17 mouse cellular contexts compared by ENCODE assay signal in genomic region chr6:122701816-122702215, GRCm38 (mm10). TPM values are rescaled to one million over a fixed set of nuclear protein-coding genes. Genes with fewer than 3 reads are reported as not detected.
DNase-seq lines count a peak whose midpoint lies in the region; ATAC-seq and TF ChIP-seq lines count a peak whose summit lies in the region.
"Had no signal": no experiment of that assay in that cellular context is flagged by ENCODE, and none has a peak within 500 bp of the region (broad histone marks: within the 10 kb centered on the region; RNA-seq: fewer than 3 reads in every experiment).

No protein-coding gene starts in this region.

- no peak for ATAC-seq in forebrain, embryonic 14.5 days
- no peak for ATAC-seq in forebrain, embryonic 13.5 days
- ATAC-seq in intestine, embryonic 14.5 days (replicated peaks; ENCODE audit: low FRiP score, low TSS enrichment, low read depth), result no peak
- ATAC-seq in intestine, postnatal 0 days, result no peak
- ATAC-seq in neural tube, embryonic 13.5 days (ENCODE audit: low read depth), result peak; percentile 19; the same call in 1 of the 2 replicates
- no peak for ATAC-seq in neural tube, embryonic 15.5 days (ENCODE audit: low FRiP score)
- no peak for ATAC-seq in stomach, embryonic 16.5 days (ENCODE audit: insufficient read depth, low FRiP score)

- H3K4me1 ChIP-seq in forebrain, embryonic 14.5 days (ENCODE audit: control insufficient read depth, insufficient read depth, low read length), result peaks cover 4% of the 10 kb centered on the region; the same call in 1 of the 2 replicates
- H3K4me1 ChIP-seq in forebrain, embryonic 13.5 days, result peaks cover 10% of the 10 kb centered on the region
- peaks cover 6% of the 10 kb centered on the region; the same call in 1 of the 2 replicates for H3K4me1 ChIP-seq in intestine, embryonic 14.5 days (replicated peaks; ENCODE audit: control insufficient read depth, insufficient read depth, low read length)
- H3K4me1 ChIP-seq in intestine, postnatal 0 days (replicated peaks; ENCODE audit: control insufficient read depth, insufficient read depth, low read length), result no peaks in the 10 kb centered on the region
- peaks cover 11% of the 10 kb centered on the region; the same call in 1 of the 2 replicates for H3K4me1 ChIP-seq in neural tube, embryonic 13.5 days (replicated peaks)
- peaks cover 8% of the 10 kb centered on the region for H3K4me1 ChIP-seq in neural tube, embryonic 15.5 days
- H3K4me1 ChIP-seq in stomach, embryonic 16.5 days (ENCODE audit: control insufficient read depth, insufficient read depth, low read length), result peaks cover 3% of the 10 kb centered on the region; the same call in 1 of the 2 replicates
- H3K4me1 ChIP-seq: intestine, embryonic 15.5 days; neural tube, embryonic 12.5 days had no signal

- H3K27ac ChIP-seq in forebrain, embryonic 14.5 days (ENCODE audit: low read depth, low read length), result 0 out of 2 replicates have a peak overlapping the region, but pooled peaks have one; percentile 3
- no peak overlapping the region for H3K27ac ChIP-seq in forebrain, embryonic 13.5 days
- H3K27ac ChIP-seq in intestine, embryonic 14.5 days (ENCODE audit: low read depth), result 0 out of 2 replicates have a peak overlapping the region, but pooled peaks have one; percentile 77
- no peak overlapping the region for H3K27ac ChIP-seq in intestine, postnatal 0 days (ENCODE audit: low read depth, low read length)
- H3K27ac ChIP-seq in neural tube, embryonic 13.5 days (replicated peaks), result no peak overlapping the region
- H3K27ac ChIP-seq in neural tube, embryonic 15.5 days (replicated peaks), result no peak overlapping the region
- peak overlapping the region; percentile 60 for H3K27ac ChIP-seq in stomach, embryonic 16.5 days (ENCODE audit: low read length)
- no peak overlapping the region for H3K27ac ChIP-seq in layer of hippocampus, adult 2 months
- H3K27ac ChIP-seq: forebrain, embryonic 15.5 days; intestine, embryonic 15.5 days; neural tube, embryonic 12.5 days had no signal

- H3K27me3 ChIP-seq in forebrain, embryonic 14.5 days (replicated peaks; ENCODE audit: control insufficient read depth, insufficient read depth, low read length), result no peaks in the 10 kb centered on the region
- no peaks in the 10 kb centered on the region for H3K27me3 ChIP-seq in forebrain, embryonic 13.5 days
- no peaks in the 10 kb centered on the region for H3K27me3 ChIP-seq in intestine, embryonic 14.5 days (replicated peaks; ENCODE audit: control insufficient read depth, insufficient read depth, low read length)
- H3K27me3 ChIP-seq in intestine, postnatal 0 days (replicated peaks; ENCODE audit: control insufficient read depth, insufficient read depth, low read length), result no peaks in the 10 kb centered on the region
- peaks cover 8% of the 10 kb centered on the region for H3K27me3 ChIP-seq in neural tube, embryonic 13.5 days
- no peaks in the 10 kb centered on the region for H3K27me3 ChIP-seq in neural tube, embryonic 15.5 days (replicated peaks)
- H3K27me3 ChIP-seq in stomach, embryonic 16.5 days (ENCODE audit: control insufficient read depth, insufficient read depth, low read length), result no peaks in the 10 kb centered on the region
- H3K27me3 ChIP-seq: forebrain, embryonic 15.5 days; intestine, embryonic 15.5 days; neural tube, embryonic 12.5 days had no signal

- no peaks in the 10 kb centered on the region for H3K9me3 ChIP-seq in forebrain, embryonic 14.5 days (replicated peaks; ENCODE audit: control insufficient read depth, low read length)
- H3K9me3 ChIP-seq in forebrain, embryonic 13.5 days (replicated peaks), result no peaks in the 10 kb centered on the region
- H3K9me3 ChIP-seq in intestine, embryonic 14.5 days (ENCODE audit: control insufficient read depth, low read length), result no peaks in the 10 kb centered on the region
- no peaks in the 10 kb centered on the region for H3K9me3 ChIP-seq in intestine, postnatal 0 days (ENCODE audit: control insufficient read depth)
- no peaks in the 10 kb centered on the region for H3K9me3 ChIP-seq in neural tube, embryonic 13.5 days
- H3K9me3 ChIP-seq in neural tube, embryonic 15.5 days (replicated peaks), result no peaks in the 10 kb centered on the region
- no peaks in the 10 kb centered on the region for H3K9me3 ChIP-seq in stomach, embryonic 16.5 days (replicated peaks; ENCODE audit: control insufficient read depth, low read length)
- H3K9me3 ChIP-seq: forebrain, embryonic 15.5 days; intestine, embryonic 15.5 days; neural tube, embryonic 12.5 days had no signal

- H3K4me3 ChIP-seq in forebrain, embryonic 14.5 days (ENCODE audit: low read depth, low read length), result no peak overlapping the region
- no peak overlapping the region for H3K4me3 ChIP-seq in forebrain, embryonic 13.5 days
- H3K4me3 ChIP-seq in intestine, embryonic 14.5 days (ENCODE audit: low read depth, low read length), result 0 out of 2 replicates have a peak overlapping the region, but pooled peaks have one; percentile 28
- H3K4me3 ChIP-seq in intestine, postnatal 0 days (ENCODE audit: low read depth, low read length), result no peak overlapping the region
- no peak overlapping the region for H3K4me3 ChIP-seq in neural tube, embryonic 13.5 days
- no peak overlapping the region for H3K4me3 ChIP-seq in neural tube, embryonic 15.5 days (replicated peaks)
- no peak overlapping the region for H3K4me3 ChIP-seq in stomach, embryonic 16.5 days (replicated peaks; ENCODE audit: low read length)
- H3K4me3 ChIP-seq in layer of hippocampus, adult 2 months, result no peak overlapping the region

- no peaks in the 10 kb centered on the region for H3K36me3 ChIP-seq in forebrain, embryonic 14.5 days (ENCODE audit: control insufficient read depth, insufficient read depth, low read length)
- H3K36me3 ChIP-seq in forebrain, embryonic 13.5 days (ENCODE audit: poor library complexity, severe bottlenecking), result no peaks in the 10 kb centered on the region
- H3K36me3 ChIP-seq in intestine, embryonic 14.5 days (ENCODE audit: control insufficient read depth, insufficient read depth, low read length), result no peaks in the 10 kb centered on the region
- H3K36me3 ChIP-seq in intestine, postnatal 0 days (ENCODE audit: control insufficient read depth, insufficient read depth), result no peaks in the 10 kb centered on the region
- H3K36me3 ChIP-seq in neural tube, embryonic 13.5 days, result no peaks in the 10 kb centered on the region
- no peaks in the 10 kb centered on the region for H3K36me3 ChIP-seq in neural tube, embryonic 15.5 days
- H3K36me3 ChIP-seq in stomach, embryonic 16.5 days (ENCODE audit: control insufficient read depth, insufficient read depth, low read length), result no peaks in the 10 kb centered on the region
- H3K36me3 ChIP-seq: forebrain, embryonic 15.5 days; intestine, embryonic 15.5 days; neural tube, embryonic 12.5 days had no signal

- no peak for TF ChIP-seq CTCF in intestine, postnatal 0 days (IDR thresholded peaks at IDR 0.05; ENCODE audit: low read depth)
- TF ChIP-seq CTCF in layer of hippocampus, adult 2 months (conservative IDR thresholded peaks at IDR 0.05), result no peak

- no peak overlapping the region for H3K4me2 ChIP-seq in forebrain, embryonic 14.5 days (ENCODE audit: low read length)
- no peak overlapping the region for H3K4me2 ChIP-seq in forebrain, embryonic 13.5 days
- H3K4me2 ChIP-seq in intestine, embryonic 14.5 days (ENCODE audit: low read length), result no peak overlapping the region
- no peak overlapping the region for H3K4me2 ChIP-seq in intestine, postnatal 0 days (replicated peaks; ENCODE audit: low read depth)
- no peak overlapping the region for H3K4me2 ChIP-seq in neural tube, embryonic 13.5 days
- H3K4me2 ChIP-seq in neural tube, embryonic 15.5 days, result no peak overlapping the region
- H3K4me2 ChIP-seq in stomach, embryonic 16.5 days (ENCODE audit: low read depth, low read length), result no peak overlapping the region

- no peak overlapping the region for H3K9ac ChIP-seq in forebrain, embryonic 14.5 days (ENCODE audit: low read length)
- H3K9ac ChIP-seq in forebrain, embryonic 13.5 days, result no peak overlapping the region
- no peak overlapping the region for H3K9ac ChIP-seq in intestine, embryonic 14.5 days (ENCODE audit: low read length)
- no peak overlapping the region for H3K9ac ChIP-seq in intestine, postnatal 0 days (ENCODE audit: low read depth, low read length)
- no peak overlapping the region for H3K9ac ChIP-seq in neural tube, embryonic 13.5 days
- no peak overlapping the region for H3K9ac ChIP-seq in neural tube, embryonic 15.5 days (replicated peaks)
- no peak overlapping the region for H3K9ac ChIP-seq in stomach, embryonic 16.5 days (ENCODE audit: low read length)
- H3K9ac ChIP-seq: neural tube, embryonic 12.5 days had no signal

- 80% methylated on average over 5 of the region's 5 CpGs for WGBS in forebrain, embryonic 14.5 days
- 73% methylated on average over 5 of the region's 5 CpGs for WGBS in forebrain, embryonic 13.5 days
- WGBS in intestine, embryonic 14.5 days, result 82% methylated on average over 5 of the region's 5 CpGs
- WGBS in intestine, postnatal 0 days, result 84% methylated on average over 5 of the region's 5 CpGs
- 85% methylated on average over 5 of the region's 5 CpGs for WGBS in neural tube, embryonic 13.5 days
- 85% methylated on average over 5 of the region's 5 CpGs for WGBS in neural tube, embryonic 15.5 days
- WGBS in stomach, embryonic 16.5 days, result 78% methylated on average over 5 of the region's 5 CpGs

- DNase-seq in forebrain, embryonic 14.5 days (ENCODE audit: low spot score), result no peak
- no peak for DNase-seq in intestine, embryonic 14.5 days (ENCODE audit: low spot score)
- DNase-seq in layer of hippocampus, adult 2 months (ENCODE audit: low spot score in 2 of 2), result no peak
- DNase-seq: spleen, adult 18-20 months had no signal

RNA-seq across cellular contexts. Expression of gene Nanog, which starts 5.5 kb away (rescaled TPM):
- 0.12 and 0.30 TPM in 2 replicates for polyA plus RNA-seq in forebrain, embryonic 14.5 days (2014; fragmentation: Nextera tagmentation; extraction: Ambion mirVana)
- 0.18 and 0.23 TPM in 2 replicates for polyA plus RNA-seq in forebrain, embryonic 13.5 days (2015; fragmentation: Nextera tagmentation; extraction: Ambion mirVana)
- polyA plus RNA-seq in intestine, embryonic 14.5 days (2014; fragmentation: Nextera tagmentation; extraction: Ambion mirVana), result 0.15 and 0.17 TPM in 2 replicates
- 0.08 and 0.12 TPM in 2 replicates for polyA plus RNA-seq in intestine, postnatal 0 days (2015; fragmentation: Nextera tagmentation; extraction: Ambion mirVana)
- 0.15 TPM in 2 replicates for polyA plus RNA-seq in neural tube, embryonic 13.5 days (2015; fragmentation: Nextera tagmentation; extraction: Ambion mirVana)
- polyA plus RNA-seq in neural tube, embryonic 15.5 days (2015; fragmentation: Nextera tagmentation; extraction: Ambion mirVana), result 0.11 TPM in 1 of 2 replicates, not detected in the other
- 0.14 and 0.22 TPM in 2 replicates for polyA plus RNA-seq in stomach, embryonic 16.5 days (2015; fragmentation: Nextera tagmentation; extraction: Ambion mirVana)
- total RNA-seq in layer of hippocampus, adult 2 months (2021), result not detected
- total RNA-seq: adrenal gland, postnatal 10 days; gastrocnemius, postnatal 10 days; left cerebral cortex, adult 18-20 months; MEL had no signal
- polyA plus RNA-seq: large intestine, adult 2 months had no signal

Comparison
In these comparisons a context has a peak if more than half of its experiments do, and no peak if none do; other contexts are left out.
1. H3K27ac ChIP-seq: peak in forebrain, embryonic 14.5 days (single experiment), intestine, embryonic 14.5 days (single experiment) and stomach, embryonic 16.5 days (single experiment); none in forebrain, embryonic 13.5 days (single experiment), intestine, postnatal 0 days (single experiment), neural tube, embryonic 13.5 days (single experiment), neural tube, embryonic 15.5 days (single experiment) and layer of hippocampus, adult 2 months (single experiment).